Mouse (Mus musculus): Measurements from ENCODE around the gene Trpm1.

Trpm1 gene

DNA sequence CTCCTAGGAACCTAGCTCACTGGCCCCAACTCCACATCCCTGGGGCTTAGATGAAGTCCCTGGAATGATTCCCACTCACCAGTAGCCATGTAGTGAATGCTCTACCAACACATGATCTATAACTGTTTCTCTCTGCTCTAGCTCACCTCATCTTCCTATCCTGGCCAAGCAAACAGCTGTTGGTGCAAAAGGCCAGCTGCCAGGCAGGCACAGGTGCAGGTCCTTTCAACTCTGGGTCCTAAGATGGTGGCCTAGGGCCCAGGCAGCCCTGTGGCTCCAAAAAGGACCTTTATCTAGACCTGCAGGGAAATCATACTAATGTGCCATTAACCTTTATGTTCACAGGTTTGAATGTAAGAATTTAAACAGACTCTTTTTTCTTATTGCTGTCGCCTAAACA lies 10.3 kb downstream of the Trpm1 start:
- DNase-seq (ENCODE audit: low spot score), result no peak

DNA sequence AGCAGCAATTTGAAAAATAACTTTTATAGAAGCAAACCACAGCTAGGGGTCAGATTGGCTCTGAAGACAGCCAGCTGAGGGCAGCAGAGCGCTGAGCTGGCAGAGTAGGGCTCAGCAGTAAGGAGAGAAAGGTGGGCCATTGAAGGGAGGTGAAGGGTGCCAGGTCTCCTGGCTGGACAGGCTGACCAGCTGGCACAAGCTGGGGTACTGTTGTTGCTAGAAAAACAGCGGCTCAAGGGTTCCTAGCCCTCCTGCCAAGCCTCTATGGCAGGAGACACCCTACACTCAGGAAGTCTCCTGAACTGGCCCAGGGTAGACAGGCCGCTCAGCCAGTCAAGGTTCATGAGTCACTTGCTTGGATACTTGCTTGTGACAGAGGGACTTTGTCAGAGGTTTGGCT lies 11.4 kb downstream of the Trpm1 start:
- DNase-seq (ENCODE audit: low spot score), result no peak

DNA sequence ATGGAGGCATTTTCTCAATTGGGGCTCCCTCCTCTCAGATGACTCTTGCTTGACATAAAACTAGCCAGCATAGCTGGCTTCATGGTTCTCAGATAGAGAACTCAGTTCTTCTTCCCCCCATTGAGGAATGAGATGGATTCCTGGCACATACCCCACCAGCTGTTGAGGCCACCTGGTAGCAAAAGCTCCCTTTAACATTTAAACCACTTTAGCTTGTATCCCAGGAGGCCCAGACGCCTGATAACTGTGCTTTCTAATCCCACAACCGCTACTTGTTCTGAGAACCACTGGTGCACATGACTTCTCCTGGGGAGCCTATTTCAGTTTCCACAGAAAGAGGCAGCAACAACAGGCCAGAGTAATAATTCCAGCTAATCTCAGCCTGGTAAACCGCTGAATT lies 12.4 kb downstream of the Trpm1 start:
- DNase-seq (ENCODE audit: low spot score), result no peak

DNA sequence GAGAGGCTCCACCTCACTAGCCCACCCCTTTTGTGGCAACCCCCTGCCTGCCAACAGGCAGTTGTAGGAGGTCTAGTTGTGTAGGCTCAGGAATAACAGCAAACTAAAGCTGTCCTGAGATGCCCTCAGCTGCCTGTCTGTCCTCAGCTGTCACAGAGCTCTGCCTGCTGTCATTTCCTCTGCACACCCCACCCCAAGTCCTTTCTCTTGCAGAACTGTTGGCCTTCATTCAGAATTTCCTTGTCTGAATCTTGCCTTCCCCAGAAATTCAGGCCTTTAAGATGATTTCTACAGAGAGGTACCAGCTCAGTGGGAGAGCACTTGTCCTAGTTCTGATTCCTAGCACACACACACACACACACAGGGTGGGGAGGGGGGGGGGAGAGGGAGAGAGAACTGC lies 13.1 kb downstream of the Trpm1 start:
- no peak for DNase-seq (ENCODE audit: low spot score)

DNA sequence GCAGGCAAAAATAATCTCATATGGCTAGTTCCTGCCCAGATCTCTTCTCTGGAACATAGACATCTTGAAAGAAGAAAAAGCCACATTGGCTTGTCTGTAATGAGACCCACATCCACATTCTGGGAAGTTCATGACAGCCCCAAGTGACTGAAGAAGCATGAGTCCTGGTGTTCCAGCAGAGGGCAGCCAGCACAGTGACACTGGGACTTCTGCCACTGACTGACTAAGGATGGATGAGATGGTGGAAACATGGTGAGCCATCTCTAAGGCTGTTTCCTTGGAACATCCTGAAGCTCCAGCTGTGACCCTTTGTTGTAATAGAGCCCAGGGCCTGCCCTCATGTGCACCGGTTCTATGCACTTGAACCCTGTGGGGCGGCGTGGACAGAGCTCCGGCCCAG lies 25.7 kb downstream of the Trpm1 start:
- DNase-seq (ENCODE audit: low spot score), result no peak

DNA sequence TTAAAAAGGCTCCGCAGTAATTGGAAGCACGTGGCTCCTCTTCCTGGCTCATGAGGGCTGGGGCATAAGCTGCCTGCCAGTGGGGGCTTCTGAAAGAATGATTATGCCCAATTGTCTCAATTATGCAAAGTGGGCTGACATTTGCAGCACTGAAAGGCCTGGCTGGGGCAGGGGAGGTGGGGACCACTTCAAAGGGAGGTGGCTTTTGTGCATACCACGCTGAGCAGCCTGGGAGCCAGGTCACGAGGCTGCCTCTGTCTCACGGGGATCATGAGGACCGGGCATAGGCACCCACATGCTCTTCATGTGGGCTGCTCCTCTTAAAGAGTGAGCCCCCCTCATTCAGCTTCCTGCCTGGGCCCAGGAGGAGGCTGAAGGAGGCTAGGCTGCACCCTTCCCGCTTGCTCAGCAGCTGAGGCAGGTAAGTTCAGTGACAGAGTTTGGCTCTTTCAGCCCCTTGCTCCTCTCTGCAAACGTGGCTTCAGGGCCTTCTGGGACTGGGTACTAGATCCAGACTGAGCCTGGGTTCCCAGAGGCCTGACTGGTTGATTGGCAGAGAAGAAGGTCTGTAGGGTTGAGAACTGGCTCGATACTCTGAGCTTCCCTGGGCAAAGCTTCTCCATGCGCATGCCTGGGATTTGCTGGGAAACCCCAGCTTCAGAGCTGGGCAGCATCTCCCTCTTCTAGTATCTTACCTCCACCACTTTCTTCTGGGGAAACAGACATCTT lies 31.7 kb downstream of the Trpm1 start:
- no peak for DNase-seq (ENCODE audit: low spot score)

DNA sequence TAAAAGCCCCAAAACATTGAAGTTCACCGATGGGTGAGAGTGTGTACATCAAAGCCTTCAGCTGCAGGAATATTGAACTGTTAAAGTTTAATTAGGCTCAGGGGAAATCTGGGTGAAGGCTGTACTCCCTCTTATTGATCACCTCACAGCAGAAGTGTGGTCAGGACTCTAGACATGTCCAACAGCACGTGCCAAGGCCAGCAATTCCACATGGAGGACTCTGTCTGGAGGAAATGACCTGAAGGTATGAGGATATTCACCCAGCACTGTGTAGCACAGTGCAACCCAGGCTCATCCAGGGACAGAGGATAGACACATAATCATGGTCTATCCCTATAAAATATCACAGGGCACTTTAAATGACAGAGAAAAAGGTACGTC lies 32.3 kb downstream of the Trpm1 start:
- DNase-seq (ENCODE audit: low spot score), result no peak

DNA sequence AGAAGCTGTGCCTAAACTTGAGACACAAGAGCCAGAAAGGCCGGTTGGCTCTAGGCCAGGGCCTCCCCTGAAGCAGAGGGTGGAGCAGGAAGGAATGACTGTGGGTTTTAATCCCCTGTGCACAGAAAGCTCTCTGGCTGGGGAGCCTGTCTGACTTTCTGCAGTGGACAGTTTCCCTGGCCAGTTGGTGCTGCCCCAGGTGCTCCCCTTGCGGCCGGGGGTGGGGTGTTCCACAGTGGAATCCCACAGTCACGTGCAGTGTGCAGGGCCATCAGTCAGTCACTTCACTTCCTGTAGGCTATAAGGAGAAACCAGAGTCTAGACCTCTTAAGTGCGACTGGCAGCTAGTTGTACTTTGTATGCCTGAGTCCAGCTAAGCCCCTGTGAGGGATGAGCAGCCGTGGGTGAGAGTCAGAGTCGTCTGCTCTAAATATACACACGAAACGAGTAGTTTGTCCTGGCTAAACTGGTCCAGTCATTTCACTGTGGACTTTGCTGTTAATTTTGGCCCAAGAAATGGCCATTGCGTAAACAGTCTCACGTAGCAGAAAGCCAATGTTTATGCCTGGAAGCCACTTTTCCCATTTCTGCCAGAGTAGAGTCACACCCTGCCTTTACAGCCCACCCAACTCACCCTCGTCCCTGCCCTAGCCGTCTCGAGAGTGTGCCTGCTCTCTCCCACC lies 38.8 kb downstream of the Trpm1 start:
- no peak for DNase-seq (ENCODE audit: low spot score)

DNA sequence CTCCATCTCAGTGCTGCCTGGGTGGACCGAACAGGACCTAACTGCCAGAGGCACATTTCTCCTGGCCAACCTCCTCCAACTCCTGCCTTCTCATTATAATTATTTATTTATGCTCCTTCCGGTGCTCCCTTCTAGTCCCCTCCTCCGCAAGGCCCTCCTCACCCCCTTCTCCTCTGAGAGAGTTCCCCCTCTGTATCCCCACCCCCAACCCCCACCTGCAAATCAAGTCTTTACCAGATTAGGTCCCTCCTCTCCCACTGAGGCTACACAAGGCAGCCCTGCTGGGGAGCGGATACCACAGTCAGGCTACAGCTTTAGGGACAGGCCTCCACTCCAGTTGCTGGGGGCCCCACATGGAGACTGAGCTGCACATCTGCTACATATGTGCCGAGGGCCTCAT lies 39.8 kb downstream of the Trpm1 start:
- no peak for DNase-seq (ENCODE audit: low spot score)

DNA sequence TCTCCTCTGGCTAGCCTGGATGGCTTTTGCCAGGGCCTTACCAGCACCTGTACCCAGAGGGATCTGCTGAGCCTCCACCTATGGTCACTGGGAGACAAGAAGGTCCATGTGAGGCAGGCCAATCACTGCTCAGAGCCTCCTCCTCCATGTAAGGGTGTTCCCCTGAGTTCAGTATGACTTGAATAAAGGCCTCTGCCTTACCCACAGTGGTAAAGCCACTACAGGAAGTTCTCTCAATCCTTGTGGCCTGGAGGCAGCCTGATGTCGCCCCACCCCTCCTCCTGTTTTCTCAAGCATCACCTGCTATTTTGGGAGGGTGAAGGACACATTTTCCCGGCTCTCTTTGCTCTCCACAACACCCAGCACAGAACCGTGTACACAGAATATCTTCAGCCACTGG lies 42.5 kb downstream of the Trpm1 start:
- no peak for DNase-seq (ENCODE audit: low spot score)

DNA sequence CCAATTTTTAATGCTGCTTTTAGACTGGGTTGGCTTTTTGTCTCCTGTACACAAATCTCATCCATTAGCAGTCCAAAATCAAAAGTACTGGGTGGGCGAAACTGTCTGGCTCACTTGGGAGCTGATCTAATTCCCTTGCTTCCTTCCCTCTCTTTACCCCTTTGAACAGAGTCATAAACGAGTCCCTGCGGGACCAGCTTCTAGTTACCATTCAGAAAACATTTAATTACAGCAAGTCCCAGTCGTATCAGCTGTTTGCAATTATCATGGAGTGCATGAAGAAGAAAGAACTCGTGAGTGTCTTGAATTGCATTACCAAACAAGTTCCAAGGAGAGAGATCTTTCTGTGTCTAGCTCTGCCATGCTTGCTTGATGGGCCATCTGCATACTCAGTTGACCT lies 55.1 kb downstream of the Trpm1 start:
- no peak for DNase-seq (ENCODE audit: low spot score)

DNA sequence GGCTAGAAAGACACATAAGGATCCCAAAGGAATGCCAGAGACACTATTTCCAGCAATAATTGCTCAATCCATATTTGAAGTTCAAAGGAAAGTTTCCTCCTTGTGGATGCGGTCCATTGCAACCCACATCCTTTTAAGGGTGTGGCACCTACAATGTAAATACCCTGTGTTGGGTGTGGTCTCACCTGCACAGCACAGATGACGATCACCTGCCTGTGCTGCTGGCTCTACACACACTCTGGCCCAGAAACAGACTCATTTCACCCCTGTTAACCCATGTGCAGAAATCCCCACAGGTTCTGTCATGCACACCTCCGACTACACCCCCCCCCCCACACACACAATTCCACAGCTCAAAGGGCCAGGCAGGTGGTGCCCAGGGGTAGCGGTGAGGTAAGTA lies 59.2 kb downstream of the Trpm1 start:
- DNase-seq (ENCODE audit: low spot score), result no peak

DNA sequence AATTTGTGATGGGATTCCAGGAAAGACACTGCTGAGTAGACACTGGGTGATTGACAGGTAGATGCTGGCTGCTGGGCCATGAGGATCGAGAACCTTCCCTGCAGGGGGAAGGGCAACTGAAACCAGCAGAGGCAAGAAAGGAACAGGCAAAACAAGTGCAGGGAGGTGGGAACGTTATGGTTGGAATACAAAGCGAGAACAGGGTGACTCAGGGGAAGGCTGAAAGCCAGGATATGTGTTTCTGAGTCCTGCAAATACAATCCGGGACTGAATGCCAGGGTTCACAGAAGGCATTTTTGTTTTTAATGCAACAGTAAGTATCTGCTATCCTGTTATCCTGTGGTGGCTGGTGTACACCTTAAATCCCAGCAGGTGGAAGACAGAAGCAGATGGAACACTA lies 60.4 kb downstream of the Trpm1 start:
- DNase-seq (ENCODE audit: low spot score), result no peak

DNA sequence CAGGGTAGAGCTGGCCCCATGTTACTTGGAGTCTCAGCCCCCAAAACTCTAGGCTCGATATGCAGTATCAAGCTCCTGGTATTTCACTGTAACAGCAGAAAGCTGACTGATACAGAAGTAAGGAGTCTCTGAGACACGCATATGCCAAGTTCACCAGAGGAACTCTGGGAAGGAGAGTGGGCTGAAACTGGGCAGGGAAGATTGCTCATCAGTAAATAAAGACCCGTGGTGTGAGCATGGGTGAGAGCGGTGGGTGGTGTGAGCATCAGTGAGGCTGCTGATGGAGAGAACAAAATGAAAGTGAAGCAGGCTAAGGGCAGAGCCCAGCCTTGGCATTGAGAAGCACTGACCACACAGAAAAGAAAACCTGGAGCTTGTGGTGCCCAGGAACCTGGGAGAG lies 62.0 kb downstream of the Trpm1 start:
- DNase-seq (ENCODE audit: low spot score), result no peak

DNA sequence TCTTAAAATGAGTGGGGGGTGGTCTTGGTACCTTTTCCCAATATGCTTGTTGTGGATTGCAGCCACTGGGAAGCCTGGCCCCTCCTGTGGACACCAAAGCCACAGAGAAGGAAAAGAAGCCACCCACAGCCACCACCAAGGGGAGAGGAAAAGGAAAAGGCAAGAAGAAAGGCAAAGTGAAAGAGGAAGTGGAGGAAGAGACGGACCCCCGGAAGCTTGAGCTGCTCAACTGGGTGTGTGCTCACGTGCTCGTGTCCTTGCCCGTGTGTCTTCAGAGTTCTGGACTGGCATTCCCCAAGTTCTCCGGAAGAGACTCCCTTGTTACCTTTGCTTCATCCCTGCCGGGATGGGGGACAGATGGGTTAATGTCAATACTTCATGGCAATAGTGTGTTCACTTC lies 63.8 kb downstream of the Trpm1 start:
- DNase-seq (ENCODE audit: low spot score), result no peak

DNA sequence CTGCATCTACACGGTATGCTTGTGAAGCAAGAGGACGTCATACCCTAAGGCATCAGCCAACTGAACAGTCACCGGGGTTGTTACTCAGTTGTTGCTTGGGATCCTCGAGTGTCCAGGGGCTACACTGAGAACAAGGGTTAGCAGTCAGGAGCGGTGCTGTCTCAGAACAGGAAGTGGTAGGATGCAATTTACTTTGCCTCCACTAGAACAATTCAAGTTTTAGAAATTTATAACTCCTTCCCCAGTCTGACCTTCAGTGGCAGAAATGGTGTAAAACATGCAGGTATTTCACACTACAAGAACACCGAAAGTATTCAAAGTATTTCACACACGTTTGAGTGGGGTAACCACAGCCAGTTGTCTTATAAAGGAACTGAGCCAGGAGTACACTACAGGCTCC lies 66.1 kb downstream of the Trpm1 start:
- no peak for DNase-seq (ENCODE audit: low spot score)

DNA sequence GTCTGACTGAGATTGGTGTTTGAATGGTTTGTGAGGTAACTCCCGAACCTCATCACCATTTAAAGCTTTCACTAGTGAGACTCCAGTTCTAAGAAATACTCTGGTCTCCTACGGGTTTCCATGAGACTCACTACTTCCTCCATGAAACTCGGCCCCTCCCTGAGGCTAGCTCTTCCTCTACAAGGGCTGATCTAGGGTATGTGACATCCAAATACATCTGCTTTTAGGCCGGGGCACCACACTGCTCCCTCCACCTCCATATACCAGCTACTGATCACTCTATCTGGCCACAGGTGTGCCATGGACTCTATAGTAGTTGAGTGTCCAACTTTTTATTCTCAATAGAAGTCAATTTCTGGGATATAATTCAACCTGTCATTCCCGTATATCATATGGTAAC lies 69.6 kb downstream of the Trpm1 start:
- DNase-seq (ENCODE audit: low spot score), result no peak

DNA sequence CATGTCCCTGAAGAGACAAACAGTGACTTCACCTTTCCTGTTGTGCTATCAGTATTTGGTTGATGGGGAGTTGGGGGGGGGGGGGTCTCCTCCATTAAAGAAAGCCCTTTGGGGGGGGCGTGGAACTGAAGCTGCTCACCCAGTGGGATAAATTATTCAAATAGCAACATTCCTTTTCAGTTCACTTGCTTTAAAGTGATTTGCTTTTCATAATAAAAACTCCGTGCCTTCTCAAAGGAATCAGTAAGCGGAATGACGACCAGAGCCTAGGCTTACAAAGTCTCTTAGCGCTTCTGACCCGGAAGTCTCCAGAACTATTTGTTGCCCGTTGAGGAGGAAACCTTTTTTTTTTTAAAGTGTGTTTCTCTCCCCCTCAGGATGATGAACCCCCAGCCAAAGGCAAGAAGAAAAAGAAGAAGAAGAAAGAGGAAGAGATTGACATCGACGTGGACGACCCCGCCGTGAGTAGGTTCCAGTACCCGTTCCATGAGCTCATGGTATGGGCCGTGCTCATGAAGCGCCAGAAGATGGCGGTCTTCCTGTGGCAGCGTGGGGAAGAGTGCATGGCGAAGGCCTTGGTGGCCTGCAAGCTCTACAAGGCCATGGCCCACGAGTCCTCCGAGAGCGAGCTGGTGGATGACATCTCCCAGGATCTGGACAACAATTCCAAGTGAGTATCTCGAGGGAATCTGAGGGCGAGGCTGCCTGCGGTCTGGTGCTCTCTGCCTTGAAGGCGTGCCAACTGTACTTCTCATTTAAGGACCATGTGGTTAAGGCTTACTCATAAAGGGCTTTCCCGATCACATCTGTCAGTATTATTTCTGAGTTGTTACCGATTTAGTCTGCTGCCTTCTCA lies 72.9 kb downstream of the Trpm1 start:
- DNase-seq (ENCODE audit: low spot score), result no peak

DNA sequence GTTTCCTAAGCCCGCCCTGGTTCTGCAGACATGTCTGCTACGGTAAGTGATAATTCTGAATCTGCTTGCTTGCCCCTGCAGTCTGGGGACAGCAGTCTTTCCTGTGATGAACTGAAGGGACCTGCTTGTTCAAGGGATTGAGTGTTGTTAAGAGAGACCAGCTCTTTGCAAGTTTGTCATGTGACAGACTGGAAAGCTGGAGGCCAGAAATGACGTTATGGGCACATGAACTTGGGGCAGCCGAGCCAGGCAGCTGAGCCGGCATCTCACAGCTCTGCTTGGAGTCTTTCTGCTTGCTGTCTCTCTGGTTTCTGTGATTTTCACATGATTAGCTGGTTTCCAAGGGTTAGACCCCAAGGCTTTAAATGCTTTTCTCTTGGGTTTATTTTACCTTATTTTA lies 74.0 kb downstream of the Trpm1 start:
- DNase-seq (ENCODE audit: low spot score), result no peak

DNA sequence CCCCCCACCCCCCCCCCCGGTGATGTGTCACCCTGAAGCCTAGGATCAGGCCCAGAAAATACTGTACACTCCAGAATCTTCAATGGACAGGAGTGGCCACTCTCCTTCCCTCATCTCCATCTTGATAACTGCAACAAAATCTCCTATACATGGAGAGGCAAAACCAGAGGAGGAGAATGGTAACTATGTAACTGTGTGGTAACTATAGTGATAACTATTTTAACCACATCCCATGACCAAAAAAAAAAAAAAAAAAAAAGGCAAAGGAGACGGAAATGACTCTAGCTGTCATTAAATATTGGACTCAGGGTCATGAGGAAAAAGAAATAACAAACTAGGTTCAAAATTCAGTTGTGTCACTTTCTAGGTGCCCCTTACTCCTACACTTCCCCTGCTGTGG lies 74.7 kb downstream of the Trpm1 start:
- no peak for DNase-seq (ENCODE audit: low spot score)

DNA sequence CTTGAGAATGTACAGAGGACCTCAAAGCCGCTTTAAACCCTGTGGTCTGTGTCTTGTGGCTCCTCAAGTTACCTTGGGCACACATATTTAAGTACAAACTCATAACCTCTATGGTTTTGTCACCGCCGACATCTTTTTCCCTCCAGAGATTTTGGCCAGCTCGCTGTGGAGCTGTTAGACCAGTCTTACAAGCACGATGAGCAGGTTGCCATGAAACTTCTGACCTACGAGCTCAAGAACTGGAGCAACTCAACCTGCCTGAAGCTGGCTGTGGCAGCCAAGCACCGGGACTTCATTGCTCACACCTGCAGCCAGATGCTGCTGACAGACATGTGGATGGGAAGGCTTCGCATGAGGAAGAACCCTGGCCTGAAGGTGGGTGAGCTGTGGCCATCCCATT lies 76.3 kb downstream of the Trpm1 start:
- no peak for DNase-seq (ENCODE audit: low spot score)

DNA sequence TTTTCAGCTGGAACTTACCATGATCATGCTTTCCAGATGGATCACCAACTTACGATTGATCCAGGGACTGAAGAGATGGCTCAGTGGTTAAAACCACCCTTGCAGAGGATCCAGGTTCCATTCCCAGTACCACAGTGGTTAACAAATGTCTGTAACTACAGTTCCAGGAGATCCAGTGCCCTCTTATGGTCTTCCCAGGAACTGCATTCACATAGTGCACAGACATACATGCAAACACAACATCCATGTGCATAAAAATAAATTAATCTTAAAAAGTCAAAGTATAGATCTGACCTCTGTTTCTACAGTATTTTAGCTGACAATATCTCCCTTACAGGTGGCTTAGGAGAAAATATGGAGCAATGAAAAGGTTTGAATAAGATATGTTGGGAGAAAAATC lies 77.4 kb downstream of the Trpm1 start:
- no peak for DNase-seq (ENCODE audit: low spot score)

DNA sequence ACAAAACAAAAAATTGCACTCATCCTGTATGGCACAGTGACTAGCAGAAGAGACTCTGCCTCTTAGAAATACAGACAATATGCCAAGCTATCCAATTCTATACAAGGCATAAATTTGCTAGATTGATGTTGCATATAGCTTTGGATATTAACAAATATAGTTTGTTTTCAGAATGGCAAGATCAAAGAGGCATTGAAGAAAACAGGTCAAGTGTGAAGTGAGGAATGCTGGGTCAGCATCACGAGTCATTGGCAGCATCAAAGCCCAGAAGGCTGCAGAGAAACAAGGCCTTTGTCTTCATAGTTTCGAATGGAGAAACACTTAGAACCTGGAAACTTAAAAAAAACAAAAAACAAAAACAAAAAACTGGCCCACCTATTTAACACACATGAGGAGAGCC lies 78.4 kb downstream of the Trpm1 start:
- no peak for DNase-seq (ENCODE audit: low spot score)
